Mouse (Mus musculus) kidney, embryonic 14.5 days (tissue): ENCODE results near the gene Zfpl1. TPM values are rescaled to one million over a fixed set of nuclear protein-coding genes. Genes with fewer than 3 reads are reported as not detected.

Experiments
- ATAC-seq: fragments of 200-750 bp; cut with Nextera tagmentation; 2 replicates; pipeline ENCODE4 v1.8.0; 2017; ENCODE audit warnings: moderate number of reproducible peaks, mild to moderate bottlenecking, moderate TSS enrichment, moderate library complexity; ENCODE audit not compliant: low FRiP score, low TSS enrichment
- H3K27ac ChIP-seq: fragments of 300-500 bp; sonication (generic); 2 replicates; pipeline ENCODE4 v1.5.1; 2014; ENCODE audit warnings: low read depth, mild to moderate bottlenecking, low read length, moderate library complexity, mixed read lengths
- H3K27me3 ChIP-seq: fragments of 300-500 bp; sonication (generic); 2 replicates; pipeline ENCODE4 v1.6.1; 2014; ENCODE audit warnings: mild to moderate bottlenecking, low read length; ENCODE audit not compliant: control insufficient read depth, insufficient read depth
- H3K36me3 ChIP-seq: fragments of 300-500 bp; sonication (generic); 2 replicates; pipeline ENCODE4 v1.6.1; 2014; ENCODE audit warnings: low read length, mixed read lengths; ENCODE audit not compliant: control insufficient read depth, insufficient read depth
- H3K4me1 ChIP-seq: fragments of 300-500 bp; sonication (generic); 2 replicates; pipeline ENCODE4 v1.6.1; 2014; ENCODE audit warnings: low read length, mixed read lengths; ENCODE audit not compliant: control insufficient read depth, insufficient read depth
- H3K4me2 ChIP-seq: fragments of 300-500 bp; sonication (generic); replicated peaks from 2 replicates; pipeline ENCODE4 v1.6.1; 2014; ENCODE audit warnings: low read depth, mild to moderate bottlenecking, low read length
- H3K4me3 ChIP-seq: fragments of 300-500 bp; sonication (generic); 2 replicates; pipeline ENCODE4 v1.5.1; 2014; ENCODE audit warnings: mild to moderate bottlenecking, low read length
- H3K9ac ChIP-seq: fragments of 300-500 bp; sonication (generic); 2 replicates; pipeline ENCODE4 v1.6.1; 2014; ENCODE audit warnings: low read depth, mild to moderate bottlenecking, low read length, moderate library complexity
- H3K9me3 ChIP-seq: fragments of 300-500 bp; sonication (generic); 2 replicates; pipeline ENCODE4 v1.6.1; 2016; ENCODE audit warnings: low read length; ENCODE audit not compliant: control insufficient read depth
- WGBS: fragments of 180-500 bp; shearing (Covaris S2); extraction: QIAGEN DNeasy Blood & Tissue Kit; methylation state at CpG from one replicate; pipeline ENCODE4 v1.1.7; 2014; 5-methylcytosine and 5-hydroxymethylcytosine counted together
- polyA plus RNA-seq: library from polyadenylated mRNA; unstranded; fragments of >200 nt; fragmentation: Nextera tagmentation; extraction: Ambion mirVana; gene quantifications from 2 replicates; pipeline ENCODE4 v1.2.1, GENCODE M21; 2014

The Zfpl1 gene
- polyA plus RNA-seq, 1 experiment from 2014 or later: 81.0 TPM

DNA sequence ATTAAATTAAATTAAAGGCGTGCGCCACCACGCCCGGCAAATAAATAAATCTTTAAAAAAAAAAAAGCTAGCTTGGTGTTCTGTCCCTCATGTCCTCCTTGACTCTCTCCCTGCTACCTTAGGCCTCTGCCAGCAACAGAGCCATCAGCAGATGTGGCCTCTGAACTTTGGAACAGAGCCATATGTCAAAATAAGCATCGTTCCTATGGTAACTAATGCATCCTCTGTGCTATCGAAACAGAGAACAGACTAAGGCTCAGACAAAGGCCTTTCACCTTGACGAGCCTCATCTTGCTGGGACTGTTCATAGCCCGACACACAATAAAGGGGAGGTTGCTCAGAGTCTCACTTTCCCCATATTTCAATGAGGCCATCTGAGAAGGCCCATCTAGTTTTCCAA, 38.6 kb upstream of the Zfpl1 start:
- no peaks in the 10 kb centered on the region for H3K36me3 ChIP-seq
- no peak overlapping the region for H3K4me2 ChIP-seq
- 82% methylated on average over 8 of the region's 8 CpGs for WGBS
- no peaks in the 10 kb centered on the region for H3K27me3 ChIP-seq
- H3K9me3 ChIP-seq: no peaks in the 10 kb centered on the region
- no peak overlapping the region for H3K27ac ChIP-seq
- no peak overlapping the region for H3K9ac ChIP-seq
- no peak overlapping the region for H3K4me3 ChIP-seq
- peaks cover 10% of the 10 kb centered on the region; the same call in 1 of the 2 replicates for H3K4me1 ChIP-seq
- no peak for ATAC-seq

GRCm38 (mm10) chr19:6121761-6122160, 37.0 kb upstream of the Zfpl1 start:
- no peak for ATAC-seq
- Histone ChIP-seq H3K4me2 (no peak overlapping the region), H3K4me1 (peaks cover 16% of the 10 kb centered on the region; the same call in 1 of the 2 replicates), H3K4me3 (no peak overlapping the region), H3K9me3 (no peaks in the 10 kb centered on the region), H3K27ac (no peak overlapping the region), H3K27me3 (no peaks in the 10 kb centered on the region), H3K36me3 (no peaks in the 10 kb centered on the region), H3K9ac (peak overlapping the region; percentile 31; the same call in 1 of the 2 replicates)
- WGBS: 27% methylated on average over 19 of the region's 19 CpGs

- H3K4me2 ChIP-seq: peak overlapping the region; percentile 86
- H3K4me3 ChIP-seq: peak overlapping the region; percentile 55
- H3K27me3 ChIP-seq: no peaks in the 10 kb centered on the region
- ATAC-seq: peak; percentile 9
- peak overlapping the region; percentile 97 for H3K27ac ChIP-seq
- no peaks in the 10 kb centered on the region for H3K9me3 ChIP-seq
- H3K36me3 ChIP-seq: peaks cover 25% of the 10 kb centered on the region
- WGBS: 2% methylated on average over 8 of the region's 8 CpGs
- H3K4me1 ChIP-seq: peaks cover 16% of the 10 kb centered on the region; the same call in 1 of the 2 replicates
- H3K9ac ChIP-seq: peak overlapping the region; percentile 80
Observed at GRCm38 (mm10) chr19:6118677-6119185, 34.0 kb upstream of the Zfpl1 start.

- H3K4me3 ChIP-seq: peak within 1 kb of the TSS; percentile 55
- H3K27me3 ChIP-seq: no peaks in the 10 kb centered on the region
- H3K9me3 ChIP-seq: no peaks in the 10 kb centered on the region
- H3K36me3 ChIP-seq: peaks cover 25% of the 10 kb centered on the region
- WGBS: under 1% methylated on average over 77 of the region's 77 CpGs
- peaks cover 16% of the 10 kb centered on the region; the same call in 1 of the 2 replicates for H3K4me1 ChIP-seq
- peak; percentile 86 for ATAC-seq
- peak within 1 kb of the TSS; percentile 86 for H3K4me2 ChIP-seq
- H3K9ac ChIP-seq: peak within 1 kb of the TSS; percentile 80
- peak within 1 kb of the TSS; percentile 97 for H3K27ac ChIP-seq
Observed at GRCm38 (mm10) chr19:6117986-6118676, 33.4 kb upstream of the Zfpl1 start, which contains the start of gene Sac3d1. Sac3d1 (minus strand) TSS chr19:6118650.

GRCm38 (mm10) chr19:6117346-6117985, 32.7 kb upstream of the Zfpl1 start:
- Histone ChIP-seq H3K4me2 (peak overlapping the region; percentile 86), H3K9ac (peak overlapping the region; percentile 80), H3K27me3 (no peaks in the 10 kb centered on the region), H3K27ac (peak overlapping the region; percentile 97), H3K4me3 (peak overlapping the region; percentile 55), H3K4me1 (peaks cover 16% of the 10 kb centered on the region; the same call in 1 of the 2 replicates), H3K36me3 (peaks cover 25% of the 10 kb centered on the region), H3K9me3 (no peaks in the 10 kb centered on the region)
- WGBS: 6% methylated on average over 32 of the region's 32 CpGs
- ATAC-seq: no peak; the same call in 1 of the 2 replicates

- WGBS: 92% methylated on average over 15 of the region's 15 CpGs
- peaks cover 13% of the 10 kb centered on the region; the same call in 1 of the 2 replicates for H3K4me1 ChIP-seq
- H3K27me3 ChIP-seq: no peaks in the 10 kb centered on the region
- H3K36me3 ChIP-seq: peaks cover 30% of the 10 kb centered on the region
- H3K9ac ChIP-seq: no peak overlapping the region
- no peak overlapping the region for H3K27ac ChIP-seq
- no peak for ATAC-seq
- no peak overlapping the region; the same call in 1 of the 2 replicates for H3K4me3 ChIP-seq
- H3K4me2 ChIP-seq: peak overlapping the region; percentile 86; the same call in 1 of the 2 replicates
- H3K9me3 ChIP-seq: no peaks in the 10 kb centered on the region
Observed at GRCm38 (mm10) chr19:6116113-6116850, 31.5 kb upstream of the Zfpl1 start.

DNA sequence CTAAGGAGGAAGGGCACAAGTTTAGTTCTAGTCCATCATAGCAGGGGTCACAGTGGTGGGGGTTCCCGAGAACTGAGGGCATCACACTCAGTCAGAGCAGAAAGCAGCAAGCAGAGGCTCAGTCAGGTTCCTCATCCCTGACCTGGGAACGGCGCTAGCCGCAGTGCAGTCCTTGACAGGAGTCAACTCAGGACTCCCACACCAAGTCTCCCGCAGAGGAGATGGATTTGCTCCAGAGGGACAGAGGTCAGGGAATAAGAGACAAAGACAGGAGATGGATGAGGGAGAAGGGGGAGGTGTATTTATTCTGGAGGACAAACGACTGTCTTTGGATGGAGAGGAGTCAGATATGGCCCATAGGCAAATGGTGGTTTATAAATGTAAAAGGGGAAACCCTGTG, 28.4 kb upstream of the Zfpl1 start:
- ATAC-seq: no peak
- Histone ChIP-seq H3K4me2 (no peak overlapping the region), H3K4me1 (peaks cover 6% of the 10 kb centered on the region; the same call in 1 of the 2 replicates), H3K27me3 (no peaks in the 10 kb centered on the region), H3K4me3 (no peak overlapping the region), H3K9me3 (no peaks in the 10 kb centered on the region), H3K9ac (no peak overlapping the region), H3K36me3 (peaks cover 30% of the 10 kb centered on the region), H3K27ac (no peak overlapping the region)
- 25% methylated on average over 6 of the region's 6 CpGs for WGBS

DNA sequence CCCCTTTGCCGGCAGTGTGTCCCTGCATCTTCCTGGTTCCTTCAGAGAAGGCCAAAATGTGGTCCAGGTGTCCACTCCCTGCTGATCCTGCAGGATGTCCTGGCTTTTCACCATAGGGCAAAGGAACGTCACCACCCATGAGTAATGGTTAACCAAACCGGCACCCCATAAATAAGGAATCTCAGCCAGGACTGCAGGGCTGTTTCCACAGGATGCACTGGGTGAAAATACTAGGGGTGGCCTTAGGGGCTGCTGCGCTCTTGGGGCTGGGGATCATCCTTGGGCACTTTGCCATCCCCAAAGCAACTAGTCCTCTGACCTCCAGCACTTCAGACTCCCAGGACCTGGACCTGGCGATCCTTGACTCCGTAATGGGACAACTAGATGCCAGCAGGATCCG, 20.8 kb upstream of the Zfpl1 start, which contains the start of gene Naaladl1:
Naaladl1 (plus strand) TSS at position 197 of the 400 bp plus-strand sequence.
- ATAC-seq: no peak
- H3K4me2 ChIP-seq: no peak within 1 kb of the TSS
- WGBS: 88% methylated on average over 7 of the region's 7 CpGs
- no peak within 1 kb of the TSS for H3K4me3 ChIP-seq
- H3K9ac ChIP-seq: no peak within 1 kb of the TSS
- no peaks in the 10 kb centered on the region for H3K4me1 ChIP-seq
- H3K27me3 ChIP-seq: no peaks in the 10 kb centered on the region
- H3K36me3 ChIP-seq: no peaks in the 10 kb centered on the region
- no peak within 1 kb of the TSS for H3K27ac ChIP-seq
- no peaks in the 10 kb centered on the region for H3K9me3 ChIP-seq
